Mouse (Mus musculus) lung, adult 2 months (tissue): Measurements from ENCODE around the gene Crot. TPM values are rescaled to one million over a fixed set of nuclear protein-coding genes. Genes with fewer than 3 reads are reported as not detected.
A peak's percentile ranks its signal among the peaks of the same experiment; 100 is the strongest.

Source experiments
- DNase-seq: peaks from one replicate; pipeline ENCODE4 v3.0.0; 2022
- H3K4me1 ChIP-seq: fragments of 200-500 bp; 2 replicates; pipeline ENCODE4 v1.6.1; 2011; ENCODE audit warnings: low read length; ENCODE audit not compliant: control insufficient read depth, insufficient read depth
- H3K4me3 ChIP-seq: fragments of 200-500 bp; replicated peaks from 2 replicates; pipeline ENCODE3; 2011; ENCODE audit warnings: low read depth, mild to moderate bottlenecking, control low read depth, low read length; ENCODE audit errors: extremely low read depth
- CTCF ChIP-seq: fragments of 200-500 bp; IDR thresholded peaks from 2 replicates; pipeline ENCODE4 v1.5.1; 2011; ENCODE audit warnings: mild to moderate bottlenecking, low read length, control low read depth; ENCODE audit not compliant: insufficient read depth
- POLR2A ChIP-seq: fragments of 200-500 bp; IDR thresholded peaks from 2 replicates; pipeline ENCODE4 v1.6.1; 2011; ENCODE audit warnings: low read depth, mild to moderate bottlenecking, control low read depth, low read length, borderline replicate concordance; ENCODE audit errors: extremely low read depth
- WGBS: fragments of 180-500 bp; shearing (Covaris S2); methylation state at CpG from one replicate; pipeline ENCODE4 v1.1.7; 2018; 5-methylcytosine and 5-hydroxymethylcytosine counted together
- polyA plus RNA-seq: library from polyadenylated mRNA; depleted of rRNA; stranded (reverse); fragments of >200 nt; gene quantifications from 2 replicates; pipeline ENCODE4 v1.2.3, GENCODE M21; 2012; rRNA removed

Crot gene
- polyA plus RNA-seq, result 4.7 and 8.6 TPM in 2 replicates

DNA sequence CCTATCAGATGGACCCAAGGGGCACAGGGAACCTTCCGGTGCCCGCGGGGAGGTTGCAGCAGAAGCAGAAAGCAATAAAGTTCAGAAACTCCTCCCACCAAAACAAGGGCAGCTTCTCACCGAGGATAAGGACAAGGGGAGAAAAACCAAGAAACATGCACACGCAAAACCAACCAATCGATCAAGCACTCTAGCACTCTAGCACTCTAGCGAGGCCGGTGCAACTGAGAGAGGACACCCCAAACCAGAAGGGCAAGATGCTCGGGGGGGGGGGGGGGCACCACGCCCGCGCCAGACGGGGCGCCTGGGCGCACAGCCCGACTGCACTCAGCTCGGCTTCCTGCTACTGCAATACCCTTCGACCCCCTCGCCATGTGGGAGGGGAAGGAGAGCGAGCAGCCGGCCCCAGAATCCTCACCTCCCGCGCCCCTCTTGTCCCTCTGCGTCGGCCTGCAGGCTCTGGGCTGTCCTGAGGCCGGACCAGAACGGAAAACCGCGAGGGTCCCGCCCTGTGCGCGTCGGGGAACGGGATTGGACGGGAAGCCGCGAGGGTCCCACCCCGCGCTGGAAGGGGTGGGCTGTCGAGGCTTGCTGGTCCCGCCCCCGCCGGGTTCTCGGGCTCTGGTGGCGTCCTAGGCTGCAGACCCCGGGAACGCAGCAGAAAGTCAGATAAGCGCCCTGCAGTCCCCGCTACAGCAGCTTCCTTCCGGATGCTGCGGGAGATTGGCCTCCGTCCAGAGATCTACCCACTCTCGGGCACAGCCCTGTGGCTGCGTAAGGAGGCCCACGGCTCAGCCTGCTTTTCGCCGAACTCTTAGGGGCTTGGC lies at the start of gene Crot:
Gene Crot (minus strand): TSS at position 639 of the 827 bp plus-strand sequence.
- peak; percentile 91 for DNase-seq
- H3K4me1 ChIP-seq, result peaks cover 4% of the 10 kb centered on the region; the same call in 1 of the 2 replicates
- peak within 1 kb of the TSS; percentile 86 for H3K4me3 ChIP-seq
- no peak for TF ChIP-seq CTCF
- TF ChIP-seq POLR2A, result peak; percentile 92
- WGBS, result 1% methylated on average over 55 of the region's 57 CpGs

- no peak for DNase-seq
- whole genome bisulfite sequencing, result 86% methylated on average over 8 of the region's 8 CpGs
- no peaks in the 10 kb centered on the region for H3K4me1 ChIP-seq
- H3K4me3 ChIP-seq, result no peak overlapping the region
- TF ChIP-seq CTCF, result no peak
These were observed 48.8 kb upstream of the Crot start for GRCm38 (mm10) chr5:9045904-9046303.

GRCm38 (mm10) chr5:9044821-9045220 lies 47.7 kb upstream of the Crot start:
- DNase-seq, result no peak
- Histone ChIP-seq H3K4me1 (no peaks in the 10 kb centered on the region), H3K4me3 (no peak overlapping the region)
- TF ChIP-seq CTCF (no peak), POLR2A (no peak)
- WGBS, result 52% methylated on average over 2 of the region's 2 CpGs

DNA sequence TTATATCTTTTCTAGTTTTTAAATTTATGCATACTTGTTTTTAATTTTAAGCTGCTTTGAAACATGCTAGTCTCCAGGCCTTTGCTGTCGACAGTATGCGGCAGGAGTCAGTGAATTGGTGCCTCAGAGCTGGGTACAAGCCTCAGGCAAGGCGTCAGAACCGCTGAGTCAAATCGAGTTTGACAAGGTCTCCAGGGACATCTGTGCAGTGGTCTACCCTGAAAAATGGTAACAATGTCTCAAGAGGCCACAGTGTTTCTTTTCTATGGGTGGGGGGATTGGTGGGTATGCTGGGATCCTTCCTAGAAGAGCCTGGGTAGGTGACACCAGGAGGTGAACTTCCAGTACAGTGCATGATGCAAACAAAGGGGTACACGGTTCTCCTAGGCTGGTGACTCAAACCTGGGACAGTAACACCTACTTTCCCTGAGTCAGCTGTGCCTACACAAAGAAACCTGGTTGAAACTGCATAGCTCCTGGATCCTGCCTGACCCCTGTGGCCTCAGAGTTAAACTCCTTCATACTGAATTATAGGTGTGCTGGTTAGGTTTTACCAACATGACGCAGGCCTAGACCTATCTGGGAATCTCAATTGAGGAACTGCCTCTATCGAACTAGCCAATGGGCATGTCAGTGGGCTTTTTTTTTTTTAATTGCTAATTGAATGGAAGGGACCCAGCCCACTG lies 46.6 kb upstream of the Crot start:
- Histone ChIP-seq H3K4me1 (no peaks in the 10 kb centered on the region), H3K4me3 (no peak overlapping the region)
- WGBS, result 81% methylated on average over 8 of the region's 8 CpGs
- no peak for TF ChIP-seq POLR2A
- no peak for TF ChIP-seq CTCF
- no peak for DNase-seq

DNA sequence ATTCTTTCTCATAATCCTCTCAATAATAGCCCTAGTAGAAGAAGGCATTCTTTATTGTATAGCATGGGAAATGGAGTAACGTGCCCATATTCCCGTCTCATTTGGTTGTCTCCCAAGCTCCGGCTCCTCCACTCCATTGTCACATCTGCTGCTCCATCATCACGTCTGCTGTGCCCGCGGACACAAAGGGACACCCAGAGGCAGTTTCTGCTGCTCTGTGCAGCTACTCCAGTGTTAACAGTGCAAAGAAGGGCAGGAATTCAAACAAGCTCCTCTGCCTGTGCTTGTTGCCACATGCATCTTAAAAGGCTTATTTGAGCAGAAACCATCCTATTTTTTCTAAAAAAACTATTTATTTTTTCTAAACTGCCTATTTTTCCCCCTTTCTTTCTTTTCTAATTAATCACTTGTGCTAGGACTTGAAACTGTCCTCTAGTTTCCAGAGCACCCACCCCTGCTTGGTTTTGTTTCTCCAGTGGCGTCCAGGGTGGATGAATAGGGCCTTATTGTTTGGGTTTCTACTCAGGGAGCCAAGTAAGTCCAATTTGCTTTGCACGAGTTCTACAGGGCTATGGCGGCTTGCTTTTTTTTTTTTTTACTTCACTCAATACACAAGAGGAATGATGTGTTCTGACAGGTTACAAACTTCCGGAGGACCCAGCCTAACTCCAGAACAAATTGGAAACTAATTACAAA lies 45.7 kb upstream of the Crot start:
- H3K4me3 ChIP-seq, result no peak overlapping the region
- WGBS, result 76% methylated on average over 10 of the region's 10 CpGs
- DNase-seq, result no peak
- no peaks in the 10 kb centered on the region for H3K4me1 ChIP-seq
- TF ChIP-seq POLR2A (no peak), CTCF (no peak)

DNA sequence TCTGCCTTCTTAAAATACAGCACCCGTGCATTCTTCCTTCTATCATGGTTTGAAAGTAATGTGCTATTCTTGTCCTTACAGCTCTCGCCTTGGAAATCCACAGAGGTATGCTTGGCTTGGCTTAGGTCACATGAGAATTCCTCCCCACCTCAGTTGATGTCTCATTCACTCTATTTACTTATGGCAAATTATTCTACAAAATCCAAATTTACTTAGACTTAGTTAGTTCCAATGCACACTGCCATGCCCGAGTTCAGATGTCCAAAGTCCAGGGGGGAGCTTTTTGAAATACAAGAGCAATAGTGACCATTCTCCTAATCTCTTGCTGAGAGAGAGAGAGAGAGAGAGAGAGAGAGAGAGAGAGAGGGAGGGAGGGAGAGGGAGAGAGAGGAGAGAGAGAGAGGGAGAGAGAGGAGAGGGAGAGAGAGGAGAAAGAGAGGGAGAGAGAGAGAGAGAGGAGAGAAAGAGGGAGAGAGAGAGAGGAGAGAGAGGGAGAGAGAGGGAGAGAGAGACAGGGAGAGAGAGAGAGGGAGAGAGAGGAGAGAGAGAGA lies 43.6 kb upstream of the Crot start:
- H3K4me3 ChIP-seq, result no peak overlapping the region
- 56% methylated on average over 3 of the region's 3 CpGs for WGBS
- no peak for DNase-seq
- TF ChIP-seq POLR2A (no peak), CTCF (no peak)
- H3K4me1 ChIP-seq, result no peaks in the 10 kb centered on the region

GRCm38 (mm10) chr5:9039978-9040377 lies 42.9 kb upstream of the Crot start:
- Histone ChIP-seq H3K4me1 (no peaks in the 10 kb centered on the region), H3K4me3 (no peak overlapping the region)
- 76% methylated on average over 7 of the region's 7 CpGs for WGBS
- TF ChIP-seq POLR2A (no peak), CTCF (no peak)
- no peak for DNase-seq

GRCm38 (mm10) chr5:9037292-9037691 lies 40.2 kb upstream of the Crot start:
- WGBS, result 45% methylated on average over 4 of the region's 4 CpGs
- Histone ChIP-seq H3K4me3 (no peak overlapping the region), H3K4me1 (no peaks in the 10 kb centered on the region)
- no peak for TF ChIP-seq POLR2A
- no peak for TF ChIP-seq CTCF
- no peak for DNase-seq

- H3K4me3 ChIP-seq, result no peak overlapping the region
- no peaks in the 10 kb centered on the region for H3K4me1 ChIP-seq
- TF ChIP-seq POLR2A (no peak), CTCF (no peak)
- DNase-seq, result no peak
- WGBS, result 93% methylated on average over 4 of the region's 4 CpGs
These were observed 38.3 kb upstream of the Crot start for GRCm38 (mm10) chr5:9035457-9035856.

GRCm38 (mm10) chr5:9034535-9034934 lies 37.4 kb upstream of the Crot start:
- Histone ChIP-seq H3K4me3 (no peak overlapping the region), H3K4me1 (no peaks in the 10 kb centered on the region)
- 78% methylated on average over 9 of the region's 9 CpGs for WGBS
- DNase-seq, result no peak
- no peak for TF ChIP-seq CTCF
- no peak for TF ChIP-seq POLR2A
